Comparison of ENCODE assay signal across 7 mouse cellular contexts in the genomic region with DNA sequence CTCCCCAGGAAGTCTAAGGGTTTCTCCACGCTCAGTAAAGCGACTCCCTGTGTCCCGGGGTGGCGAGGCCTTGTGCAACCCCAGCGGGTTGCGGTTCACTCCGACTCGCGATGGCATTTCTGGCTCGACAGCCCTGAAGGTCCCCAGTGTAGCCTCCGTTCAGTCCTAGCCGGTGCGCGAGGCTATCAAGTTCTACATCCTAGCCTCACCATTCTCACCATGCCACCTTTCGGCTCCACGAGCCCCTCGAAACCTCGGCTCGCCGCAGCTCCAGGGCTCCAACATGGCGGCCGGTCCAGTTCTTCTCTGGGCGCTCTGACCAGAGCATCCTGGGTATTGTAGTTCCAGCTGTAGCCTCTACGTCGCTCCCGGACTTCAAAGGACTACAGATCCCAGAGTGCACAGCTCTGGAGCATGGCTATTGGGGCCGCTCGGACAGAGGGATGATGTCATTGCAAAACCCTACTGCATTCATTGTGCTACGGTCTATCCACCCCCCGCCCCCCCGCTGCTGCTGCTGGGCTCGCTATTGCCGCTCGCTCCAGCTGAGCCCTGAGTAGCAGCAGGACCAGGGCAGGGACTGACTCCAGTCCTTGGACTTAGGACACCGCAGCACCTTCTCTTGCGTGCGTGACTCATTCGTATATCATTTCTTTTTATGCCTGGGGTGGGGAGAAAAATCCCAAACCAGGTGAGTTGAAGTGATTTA. TPM values are rescaled to one million over a fixed set of nuclear protein-coding genes. Genes with fewer than 3 reads are reported as not detected.
A peak's percentile ranks its signal among the peaks of the same experiment; 100 is the strongest.
DNase-seq lines count a peak whose midpoint lies in the region; ATAC-seq lines count a peak whose summit lies in the region.

Rab30 (plus strand) TSS at position 452 of the 709 bp plus-strand sequence.

- H3K4me1 ChIP-seq in intestine, embryonic 15.5 days (replicated peaks), result peaks cover 10% of the 10 kb centered on the region; the same call in 1 of the 2 replicates
- peaks cover 50% of the 10 kb centered on the region for H3K4me1 ChIP-seq in midbrain, embryonic 10.5 days

- H3K4me3 ChIP-seq in intestine, embryonic 15.5 days (replicated peaks), result peak within 1 kb of the TSS; percentile 79
- peak within 1 kb of the TSS; percentile 82 for H3K4me3 ChIP-seq in midbrain, embryonic 10.5 days

- peak within 1 kb of the TSS; percentile 93 for H3K27ac ChIP-seq in intestine, embryonic 15.5 days
- peak within 1 kb of the TSS; percentile 98 for H3K27ac ChIP-seq in midbrain, embryonic 10.5 days (replicated peaks)

- under 1% methylated on average over 38 of the region's 38 CpGs for WGBS in intestine, embryonic 15.5 days
- WGBS in midbrain, embryonic 10.5 days, result under 1% methylated on average over 38 of the region's 38 CpGs

- intact Hi-C loops in gastrocnemius, postnatal 36 days (cut with DNase I), result loop anchor here (5.0 kb wide), 4 partner anchors 36 to 179 kb away; partner anchors contain the start of genes Ccdc90b and Pcf11
- intact Hi-C loops in left cerebral cortex, postnatal 25 days (cut with DNase I), result loop anchor here (1.0 to 10.0 kb wide), 5 partner anchors 35 to 181 kb away; partner anchors contain the start of genes Ccdc90b, Ddias, Pcf11 and Prcp

- ATAC-seq in intestine, embryonic 15.5 days, result peak; percentile 99

- DNase-seq in adrenal gland, adult 2 months, result peak; percentile 95
- DNase-seq in embryo, embryonic 11.5 days (ENCODE audit: low read depth, low spot score), result peak; percentile 94
- DNase-seq in gastrocnemius, postnatal 36 days, result peak; percentile 82 to 85
- DNase-seq in left cerebral cortex, postnatal 25 days (ENCODE audit: low spot score in 2 of 2), result peak; percentile 94 to 99
- peak; percentile 95 for DNase-seq in midbrain, embryonic 10.5 days (ENCODE audit: low spot score)
- DNase-seq in right cerebral cortex, postnatal 4 days, result peak; percentile 87

- H3K36me3 ChIP-seq in intestine, embryonic 15.5 days, result 0 out of 2 replicates have a peak, but pooled peaks cover 3% of the 10 kb centered on the region
- H3K36me3 ChIP-seq in midbrain, embryonic 10.5 days, result peaks cover 34% of the 10 kb centered on the region

- peak within 1 kb of the TSS; percentile 85 for H3K4me2 ChIP-seq in intestine, embryonic 15.5 days (replicated peaks)

- no peaks in the 10 kb centered on the region for H3K27me3 ChIP-seq in intestine, embryonic 15.5 days (replicated peaks)
- peaks cover 12% of the 10 kb centered on the region; the same call in 1 of the 2 replicates for H3K27me3 ChIP-seq in midbrain, embryonic 10.5 days (ENCODE audit: low read depth, poor library complexity, severe bottlenecking)

- peak within 1 kb of the TSS; percentile 94 for H3K9ac ChIP-seq in intestine, embryonic 15.5 days

- H3K9me3 ChIP-seq in intestine, embryonic 15.5 days, result no peaks in the 10 kb centered on the region
- H3K9me3 ChIP-seq in midbrain, embryonic 10.5 days (replicated peaks), result no peaks in the 10 kb centered on the region

RNA-seq across cellular contexts. Expression of gene Rab30, which starts in this region (rescaled TPM):
- total RNA-seq in adrenal gland, adult 2 months (2021), result 1 to 10 TPM; 3.7 to 5.0 TPM
- polyA plus RNA-seq in adrenal gland, adult 2 months (2012; rRNA removed), result 0.21 and 0.28 TPM in 2 replicates
- 1 to 10 TPM; 5.7 to 6.6 TPM for total RNA-seq in gastrocnemius, postnatal 36 days (2021)
- 24.4 and 24.7 TPM in 2 replicates for polyA plus RNA-seq in intestine, embryonic 15.5 days (2015; fragmentation: Nextera tagmentation; extraction: Ambion mirVana)
- total RNA-seq in left cerebral cortex, postnatal 25 days (2021), result 10 to 100 TPM; 40.4 to 41.8 TPM
- polyA plus RNA-seq in midbrain, embryonic 10.5 days (2016; fragmentation: Nextera tagmentation; extraction: Ambion mirVana), result 15.1 and 18.1 TPM in 2 replicates

Comparison
In these comparisons a context has a peak if more than half of its experiments do, and no peak if none do; other contexts are left out.
1. Peak in every context shown above with its lines: DNase-seq, ATAC-seq, H3K4me3 ChIP-seq and H3K27ac ChIP-seq.
2. RNA of gene Rab30 (total RNA-seq): 40.4 to 41.8 TPM in left cerebral cortex, postnatal 25 days; 5.7 to 6.6 TPM in gastrocnemius, postnatal 36 days and 3.7 to 5.0 TPM in adrenal gland, adult 2 months; every median in the first group is over 4 times any median in the second.
3. RNA of gene Rab30 (polyA plus RNA-seq): 24.4 to 24.7 TPM in intestine, embryonic 15.5 days and 15.1 to 18.1 TPM in midbrain, embryonic 10.5 days; 0.21 to 0.28 TPM in adrenal gland, adult 2 months; every median in the first group is over 10 times any median in the second.